Mouse (Mus musculus) limb, embryonic 15.5 days (tissue): ENCODE measurements around the gene Katnbl1. TPM values are rescaled to one million over a fixed set of nuclear protein-coding genes. Genes with fewer than 3 reads are reported as not detected.
A peak's percentile ranks its signal among the peaks of the same experiment; 100 is the strongest.

Experiments used
- ATAC-seq: fragments of 200-750 bp; cut with Nextera tagmentation; 2 replicates; pipeline ENCODE4 v1.8.0; 2017; ENCODE audit warnings: low read depth, moderate TSS enrichment; ENCODE audit not compliant: insufficient number of reproducible peaks, low FRiP score, low TSS enrichment
- H3K27ac ChIP-seq: fragments of 300-500 bp; sonication (generic); 2 replicates; pipeline ENCODE4 v1.5.1; 2015; ENCODE audit warnings: moderate library complexity, mild to moderate bottlenecking, inconsistent platforms
- H3K27me3 ChIP-seq: fragments of 300-500 bp; sonication (generic); 2 replicates; pipeline ENCODE4 v1.6.1; 2015; ENCODE audit warnings: inconsistent platforms
- H3K36me3 ChIP-seq: fragments of 300-500 bp; sonication (generic); 2 replicates; pipeline ENCODE4 v1.6.1; 2015; ENCODE audit warnings: inconsistent platforms
- H3K4me1 ChIP-seq: fragments of 300-500 bp; sonication (generic); 2 replicates; pipeline ENCODE4 v1.6.1; 2015; ENCODE audit warnings: inconsistent platforms
- H3K4me2 ChIP-seq: fragments of 300-500 bp; sonication (generic); 2 replicates; pipeline ENCODE4 v1.6.1; 2015; ENCODE audit warnings: mild to moderate bottlenecking, inconsistent platforms
- H3K4me3 ChIP-seq: fragments of 300-500 bp; sonication (generic); 2 replicates; pipeline ENCODE4 v1.5.1; 2015; ENCODE audit warnings: mild to moderate bottlenecking, inconsistent platforms
- H3K9ac ChIP-seq: fragments of 300-500 bp; sonication (generic); 2 replicates; pipeline ENCODE4 v1.6.1; 2015; ENCODE audit warnings: inconsistent platforms
- H3K9me3 ChIP-seq: fragments of 300-500 bp; sonication (generic); 2 replicates; pipeline ENCODE4 v1.6.1; 2016; ENCODE audit warnings: inconsistent platforms
- WGBS: fragments of 180-500 bp; shearing (Covaris S2); methylation state at CpG from one replicate; pipeline ENCODE4 v1.1.7; 2015; 5-methylcytosine and 5-hydroxymethylcytosine counted together
- polyA plus RNA-seq: library from polyadenylated mRNA; unstranded; fragments of >200 nt; fragmentation: Nextera tagmentation; extraction: Ambion mirVana; gene quantifications from 2 replicates; pipeline ENCODE4 v1.2.1, GENCODE M21; 2015

The Katnbl1 gene
- 47.8 and 48.9 TPM in 2 replicates for polyA plus RNA-seq

DNA sequence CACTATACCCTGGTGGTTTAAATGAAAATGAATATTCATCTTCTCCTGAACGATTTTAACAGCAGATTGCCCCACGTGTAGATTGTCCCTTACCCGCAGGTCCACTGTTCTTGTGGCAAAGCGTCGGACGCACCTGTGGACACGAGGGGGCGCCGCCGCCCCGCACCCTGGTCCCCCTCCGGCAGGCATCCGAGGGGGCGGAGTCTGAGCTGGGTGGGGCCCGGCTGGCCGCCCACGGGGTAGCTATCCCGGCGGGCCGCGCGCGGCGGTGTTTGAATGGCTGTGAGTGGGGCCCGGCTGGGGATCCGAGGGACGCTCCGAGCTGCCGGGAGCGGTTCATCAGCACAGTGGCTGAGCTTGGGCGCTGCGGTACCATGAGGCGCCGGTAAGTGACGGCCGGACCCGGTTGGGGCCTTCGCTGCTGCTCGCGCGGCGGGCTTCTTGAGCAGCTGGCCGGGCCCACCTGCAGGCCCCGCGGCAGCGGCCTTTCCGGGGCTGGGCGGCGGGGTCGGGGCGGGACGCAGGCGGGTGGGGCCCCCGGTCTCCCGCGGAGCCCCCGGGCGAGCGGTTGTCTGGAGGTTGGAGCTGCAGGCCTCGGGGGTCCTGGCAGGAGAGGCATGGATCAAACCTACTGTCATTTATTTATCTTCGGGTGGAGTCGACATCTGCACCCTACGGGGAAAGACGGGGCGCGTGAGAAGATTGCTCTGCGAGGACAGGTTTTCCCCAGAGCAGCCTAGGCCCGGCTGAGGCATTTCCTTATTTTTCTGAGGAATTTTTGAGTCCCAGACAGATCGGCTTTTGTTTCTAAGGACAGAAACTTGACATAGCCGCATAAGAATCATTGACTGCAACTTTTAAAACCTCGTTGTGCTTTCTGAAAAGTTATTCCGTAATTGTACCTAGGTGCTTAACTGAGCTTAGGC is at the start of gene Katnbl1:
Gene Katnbl1, plus strand, starts transcription at position 239 of the 926 bp plus-strand sequence.
- Histone ChIP-seq H3K9ac (peak within 1 kb of the TSS; percentile 97), H3K36me3 (no peaks in the 10 kb centered on the region), H3K27me3 (no peaks in the 10 kb centered on the region), H3K27ac (peak within 1 kb of the TSS; percentile 92), H3K4me2 (peak within 1 kb of the TSS; percentile 47), H3K4me1 (peaks cover 9% of the 10 kb centered on the region), H3K4me3 (peak within 1 kb of the TSS; percentile 96), H3K9me3 (no peaks in the 10 kb centered on the region)
- ATAC-seq = peak; percentile 97
- under 1% methylated on average over 72 of the region's 72 CpGs for WGBS

DNA sequence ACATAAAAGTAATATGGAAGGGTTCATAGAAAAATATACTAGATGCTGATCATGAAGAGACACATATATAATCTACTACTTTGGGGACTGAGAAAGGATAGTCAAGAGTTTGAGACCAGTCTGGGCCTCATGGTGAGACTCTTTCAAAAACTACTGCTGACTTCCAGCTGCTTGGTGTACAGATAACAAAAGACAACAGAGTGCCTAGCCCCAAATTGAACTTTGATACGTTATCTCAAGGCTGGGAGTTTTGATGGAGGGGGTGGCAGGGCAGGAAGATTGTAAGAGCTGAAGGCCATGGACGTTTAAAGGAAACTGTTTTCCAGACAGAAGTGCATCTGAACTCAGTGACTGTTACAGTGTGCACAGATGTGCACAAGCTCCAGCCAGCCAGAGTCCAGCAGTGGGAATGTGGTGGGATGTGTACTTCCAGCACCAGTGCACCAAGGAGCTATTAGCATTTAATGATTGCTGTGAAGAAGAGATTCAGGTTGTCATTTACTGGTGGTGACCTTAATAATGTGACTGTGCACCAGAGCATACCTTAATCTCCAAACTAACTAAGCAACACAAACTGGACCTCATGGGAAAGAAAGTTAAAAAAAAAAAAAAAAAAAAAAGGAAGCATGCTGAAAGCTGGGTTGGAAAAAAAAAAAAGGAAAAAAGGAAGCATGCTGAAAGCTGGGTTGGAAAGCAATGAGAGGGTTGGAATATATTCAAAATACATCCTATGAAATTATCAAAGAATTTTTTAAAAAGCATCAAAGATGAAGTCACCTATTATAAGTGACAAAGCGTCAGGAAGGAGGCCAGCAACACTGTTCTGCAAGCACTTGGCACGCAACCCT is 46.7 kb upstream of the Katnbl1 start:
- no peak overlapping the region for H3K4me3 ChIP-seq
- H3K9me3 ChIP-seq = no peaks in the 10 kb centered on the region
- no peak overlapping the region for H3K4me2 ChIP-seq
- peaks cover 23% of the 10 kb centered on the region for H3K36me3 ChIP-seq
- H3K27me3 ChIP-seq = no peaks in the 10 kb centered on the region
- no peak for ATAC-seq
- WGBS = 70% methylated on average over 4 of the region's 4 CpGs
- no peak overlapping the region for H3K9ac ChIP-seq
- no peaks in the 10 kb centered on the region for H3K4me1 ChIP-seq
- H3K27ac ChIP-seq = no peak overlapping the region

DNA sequence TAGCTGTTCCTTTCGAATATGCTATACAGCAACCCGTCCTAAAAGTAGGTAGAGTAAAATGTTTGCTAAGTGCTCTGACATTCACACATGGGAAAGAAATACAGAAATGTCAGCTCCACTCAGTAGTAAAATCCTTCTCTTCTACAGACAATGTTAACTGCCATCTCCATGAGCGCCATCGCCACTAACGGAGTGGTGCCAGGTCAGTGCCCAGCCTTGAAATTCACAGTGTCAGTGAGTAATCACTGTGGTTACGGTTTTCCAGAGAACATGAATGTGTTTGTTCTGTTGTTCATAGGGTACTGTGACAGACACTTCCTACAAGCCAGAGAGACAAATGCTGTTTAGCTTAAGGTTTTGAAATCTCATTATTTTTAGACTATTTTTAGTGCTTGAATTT is 41.8 kb upstream of the Katnbl1 start:
- 94% methylated on average over 6 of the region's 6 CpGs for WGBS

DNA sequence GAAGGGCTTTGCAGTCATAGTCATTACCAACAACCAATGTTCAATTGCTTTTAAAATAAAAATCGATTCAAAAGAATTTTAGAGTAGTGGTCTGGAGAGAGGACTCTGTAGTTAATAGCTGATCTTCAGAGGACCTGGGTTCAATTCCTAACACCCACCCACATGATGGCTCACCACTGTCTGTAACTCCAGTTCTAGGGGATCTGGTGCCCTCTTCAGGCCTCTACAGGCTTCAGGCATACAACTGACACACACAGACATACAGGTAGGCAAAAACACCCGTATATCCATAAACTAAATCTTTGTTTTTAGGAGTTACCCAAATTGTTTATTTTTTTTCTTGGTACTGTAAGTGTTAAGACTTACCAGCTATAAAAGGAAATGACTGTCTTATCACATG is 39.3 kb upstream of the Katnbl1 start:
- no peaks in the 10 kb centered on the region for H3K4me1 ChIP-seq
- H3K9me3 ChIP-seq = no peaks in the 10 kb centered on the region
- peaks cover 42% of the 10 kb centered on the region for H3K36me3 ChIP-seq
- H3K27ac ChIP-seq = no peak overlapping the region
- 87% methylated on average over 2 of the region's 2 CpGs for WGBS
- H3K9ac ChIP-seq = no peak overlapping the region
- no peaks in the 10 kb centered on the region for H3K27me3 ChIP-seq
- H3K4me3 ChIP-seq = no peak overlapping the region
- H3K4me2 ChIP-seq = no peak overlapping the region
- ATAC-seq = no peak

More for the DNA sequence above, 41.8 kb upstream of the Katnbl1 start:
- Histone ChIP-seq H3K4me3 (no peak overlapping the region), H3K4me1 (no peaks in the 10 kb centered on the region), H3K36me3 (peaks cover 42% of the 10 kb centered on the region), H3K27me3 (no peaks in the 10 kb centered on the region), H3K4me2 (no peak overlapping the region), H3K9me3 (no peaks in the 10 kb centered on the region), H3K27ac (no peak overlapping the region), H3K9ac (no peak overlapping the region)
- no peak for ATAC-seq

DNA sequence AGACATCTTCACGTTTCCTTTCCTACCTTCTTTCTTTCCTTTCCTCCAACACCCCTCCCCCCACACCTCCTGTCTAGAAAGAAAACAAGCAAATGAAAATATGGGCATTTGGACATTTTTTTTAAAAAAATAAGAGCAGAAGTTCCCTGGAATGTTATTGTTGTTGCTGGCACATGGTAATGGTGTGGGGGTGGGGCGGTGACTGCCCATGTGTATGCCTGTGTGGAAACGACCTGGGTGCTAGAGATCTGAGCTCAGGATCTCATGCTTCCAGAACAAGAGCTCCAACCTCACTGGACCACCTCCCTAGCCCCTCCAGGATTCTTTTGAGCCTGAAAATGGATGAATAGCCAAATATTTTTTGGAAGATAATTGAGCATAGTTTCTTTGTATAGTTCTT is 37.9 kb upstream of the Katnbl1 start:
- ATAC-seq = no peak
- no peak overlapping the region for H3K4me2 ChIP-seq
- no peak overlapping the region for H3K27ac ChIP-seq
- peaks cover 37% of the 10 kb centered on the region for H3K36me3 ChIP-seq
- no peaks in the 10 kb centered on the region for H3K27me3 ChIP-seq
- no peaks in the 10 kb centered on the region for H3K4me1 ChIP-seq
- no peaks in the 10 kb centered on the region for H3K9me3 ChIP-seq
- no peak overlapping the region for H3K9ac ChIP-seq
- no peak overlapping the region for H3K4me3 ChIP-seq
- 75% methylated on average over 3 of the region's 3 CpGs for WGBS

DNA sequence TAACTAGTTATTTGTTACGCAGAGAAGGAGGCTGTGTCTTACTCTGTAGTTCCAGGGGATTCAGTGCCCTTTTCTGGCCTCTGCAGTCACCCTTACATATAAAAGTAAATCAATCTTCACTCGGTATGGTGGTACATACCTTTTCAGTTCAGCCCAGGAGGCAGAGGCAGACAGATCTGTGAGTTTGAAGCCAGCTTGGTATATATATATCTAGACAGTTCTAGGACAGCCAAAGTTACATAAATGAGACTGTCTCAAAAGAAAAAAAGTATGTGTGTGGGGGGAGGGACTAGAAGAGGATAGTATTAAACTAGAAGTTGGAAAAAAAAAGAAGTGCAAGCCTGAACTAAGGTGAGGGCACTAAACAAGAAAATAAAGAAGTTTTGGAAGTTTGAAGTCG is 30.8 kb upstream of the Katnbl1 start:
- no peak overlapping the region for H3K4me3 ChIP-seq
- H3K9ac ChIP-seq = no peak overlapping the region
- H3K27me3 ChIP-seq = no peaks in the 10 kb centered on the region
- no peaks in the 10 kb centered on the region for H3K4me1 ChIP-seq
- H3K36me3 ChIP-seq = peaks cover 28% of the 10 kb centered on the region
- 83% methylated on average over 3 of the region's 3 CpGs for WGBS
- ATAC-seq = no peak
- no peaks in the 10 kb centered on the region for H3K9me3 ChIP-seq
- H3K27ac ChIP-seq = no peak overlapping the region
- no peak overlapping the region for H3K4me2 ChIP-seq

DNA sequence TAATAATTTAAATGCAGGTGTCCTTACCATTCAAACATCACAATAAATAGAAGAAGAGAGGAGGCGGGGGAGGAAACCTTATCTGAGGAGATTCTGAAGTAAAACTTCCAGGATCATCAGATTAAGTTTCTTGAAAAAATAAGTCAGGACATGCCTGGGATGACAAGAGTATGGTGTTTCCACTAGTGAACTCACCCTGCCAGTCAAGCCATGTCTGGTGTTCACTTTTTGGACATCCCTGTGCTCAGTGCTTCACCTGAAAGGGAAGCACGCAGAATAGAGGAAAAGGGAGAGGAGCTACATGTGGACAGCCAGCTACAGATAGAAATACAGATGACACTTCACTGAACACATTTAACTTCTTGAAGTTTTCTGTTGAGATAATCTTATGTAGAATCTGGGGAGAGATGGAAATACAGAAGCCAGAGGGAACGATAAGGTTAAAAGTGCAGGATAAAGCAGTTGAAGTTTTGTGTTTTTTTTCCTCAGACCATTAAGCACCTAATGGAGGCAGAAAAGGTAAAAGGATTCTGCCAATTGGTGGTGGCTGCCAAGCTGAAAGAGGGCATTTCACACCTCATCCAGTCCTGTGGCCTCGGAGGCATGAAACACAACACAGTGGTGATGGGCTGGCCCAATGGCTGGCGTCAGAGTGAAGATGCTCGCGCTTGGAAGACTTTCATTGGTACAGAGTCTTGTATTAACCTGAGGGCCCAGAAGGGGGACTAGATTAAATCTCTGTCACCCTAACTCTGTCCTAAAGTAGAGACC is 25.1 kb upstream of the Katnbl1 start:
- H3K9ac ChIP-seq = no peak overlapping the region
- no peak overlapping the region for H3K4me3 ChIP-seq
- no peaks in the 10 kb centered on the region for H3K4me1 ChIP-seq
- no peak for ATAC-seq
- no peak overlapping the region for H3K4me2 ChIP-seq
- 85% methylated on average over 7 of the region's 7 CpGs for WGBS
- no peaks in the 10 kb centered on the region for H3K9me3 ChIP-seq
- peaks cover 57% of the 10 kb centered on the region for H3K36me3 ChIP-seq
- no peaks in the 10 kb centered on the region for H3K27me3 ChIP-seq
- no peak overlapping the region for H3K27ac ChIP-seq

DNA sequence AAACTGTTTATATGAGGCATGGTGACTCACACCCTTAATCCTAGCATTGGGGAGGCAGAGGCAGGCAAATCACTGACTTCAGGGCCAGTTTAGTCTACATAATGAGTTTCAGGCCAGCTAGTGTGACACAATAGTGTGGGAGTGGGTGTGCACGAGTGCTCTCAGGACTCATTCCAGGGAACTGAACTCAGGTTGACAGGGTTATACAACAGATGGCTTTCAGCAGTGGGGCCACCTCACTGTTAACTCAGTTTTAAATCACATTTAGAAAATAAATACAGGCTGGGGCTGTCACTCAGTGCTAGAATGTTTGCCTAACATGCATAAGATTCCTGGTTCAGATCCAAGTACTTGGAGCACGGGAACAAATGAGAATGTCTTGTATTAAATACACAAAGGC is 19.4 kb upstream of the Katnbl1 start:
- WGBS = 65% methylated on average over 2 of the region's 2 CpGs
- no peaks in the 10 kb centered on the region for H3K4me1 ChIP-seq
- peaks cover 75% of the 10 kb centered on the region for H3K36me3 ChIP-seq
- H3K27ac ChIP-seq = no peak overlapping the region
- no peak overlapping the region for H3K4me3 ChIP-seq
- H3K4me2 ChIP-seq = no peak overlapping the region
- H3K27me3 ChIP-seq = no peaks in the 10 kb centered on the region
- no peaks in the 10 kb centered on the region for H3K9me3 ChIP-seq
- H3K9ac ChIP-seq = 0 out of 2 replicates have a peak overlapping the region, but pooled peaks have one; percentile 17
- ATAC-seq = no peak

DNA sequence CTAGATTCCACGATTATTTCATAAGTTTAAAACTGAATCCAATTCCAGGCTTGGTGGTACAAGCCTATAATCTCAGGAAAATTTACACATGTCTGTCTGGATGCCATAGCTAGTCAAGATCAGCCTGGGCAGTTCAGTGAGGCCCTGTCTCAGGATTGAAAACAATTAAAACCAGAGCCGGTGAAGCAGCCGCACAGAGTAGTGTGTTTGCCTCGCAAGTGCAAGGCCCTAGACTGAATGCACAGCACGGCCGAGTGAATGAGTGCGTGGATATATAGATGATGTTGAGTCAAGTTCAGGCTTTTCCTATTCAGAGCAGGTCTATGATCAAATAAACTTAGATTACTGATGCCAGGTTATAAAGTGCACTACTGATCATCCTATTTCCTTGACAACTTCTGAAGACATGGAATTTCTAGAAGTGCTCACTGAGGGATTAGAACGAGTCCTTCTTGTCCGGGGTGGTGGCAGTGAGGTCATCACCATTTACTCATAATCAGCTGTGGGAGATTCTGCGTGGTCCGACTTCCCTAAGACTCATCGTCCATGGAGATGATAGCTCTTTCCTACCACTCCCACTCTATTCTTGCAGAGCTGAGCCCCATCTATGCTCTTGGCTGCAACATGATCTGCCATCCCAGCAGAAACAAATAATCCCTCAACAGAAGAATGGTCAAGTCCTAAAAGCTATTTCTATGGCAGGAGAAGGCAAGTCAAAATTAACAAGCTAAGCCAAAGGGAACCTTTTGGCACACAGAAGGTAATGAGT is 18.8 kb upstream of the Katnbl1 start:
- Histone ChIP-seq H3K4me1 (no peaks in the 10 kb centered on the region), H3K9ac (0 out of 2 replicates have a peak overlapping the region, but pooled peaks have one; percentile 17), H3K36me3 (peaks cover 77% of the 10 kb centered on the region), H3K4me3 (no peak overlapping the region), H3K9me3 (no peaks in the 10 kb centered on the region), H3K27ac (no peak overlapping the region), H3K4me2 (no peak overlapping the region), H3K27me3 (no peaks in the 10 kb centered on the region)
- no peak for ATAC-seq
- WGBS = 86% methylated on average over 12 of the region's 12 CpGs

DNA sequence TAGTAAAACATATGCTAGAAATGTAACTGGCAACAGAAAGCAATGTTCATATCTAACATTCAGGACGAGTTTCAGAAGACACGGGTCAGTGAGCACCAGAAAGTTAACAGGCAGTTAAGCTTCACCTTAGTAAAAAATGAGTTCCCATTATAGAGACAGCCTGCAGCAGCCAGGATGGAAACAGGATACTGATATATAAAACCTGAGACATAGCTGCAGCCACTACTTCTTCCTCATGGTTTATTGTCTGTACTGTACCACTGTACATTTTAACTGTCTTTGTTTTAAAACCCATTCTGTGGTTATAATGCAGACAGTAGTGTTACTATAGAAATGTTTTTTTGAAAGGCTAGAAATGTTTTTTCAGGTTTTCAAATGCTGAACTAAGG is 18.2 kb upstream of the Katnbl1 start:
- Histone ChIP-seq H3K36me3 (peaks cover 73% of the 10 kb centered on the region), H3K27me3 (no peaks in the 10 kb centered on the region), H3K9me3 (no peaks in the 10 kb centered on the region), H3K4me1 (no peaks in the 10 kb centered on the region), H3K4me2 (no peak overlapping the region), H3K9ac (no peak overlapping the region), H3K4me3 (no peak overlapping the region), H3K27ac (no peak overlapping the region)
- WGBS = 76% methylated on average over 2 of the region's 2 CpGs
- ATAC-seq = no peak

DNA sequence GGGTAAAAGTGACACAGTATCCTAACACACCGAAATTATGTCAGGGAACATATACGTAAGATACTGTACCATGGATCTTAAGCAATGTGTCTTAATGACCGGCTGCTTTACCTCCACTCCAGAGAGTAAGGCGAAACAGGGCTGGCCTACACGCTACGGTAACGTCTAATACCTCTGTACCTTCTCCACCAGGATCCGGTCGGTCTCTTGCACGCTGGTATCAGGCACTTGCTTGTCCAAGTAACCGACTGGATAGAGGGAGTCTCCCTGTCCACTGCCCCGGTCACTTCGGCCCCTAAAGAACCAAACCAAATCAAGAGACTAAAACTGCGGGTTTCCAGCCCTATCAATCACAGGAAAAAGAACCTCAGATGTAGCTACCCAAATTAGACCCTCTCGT is 11.8 kb upstream of the Katnbl1 start:
- Histone ChIP-seq H3K9me3 (no peaks in the 10 kb centered on the region), H3K36me3 (peaks cover 22% of the 10 kb centered on the region), H3K4me2 (peak overlapping the region; percentile 82), H3K27ac (no peak overlapping the region), H3K27me3 (no peaks in the 10 kb centered on the region), H3K9ac (peak overlapping the region; percentile 79), H3K4me1 (peaks cover 13% of the 10 kb centered on the region), H3K4me3 (peak overlapping the region; percentile 94)
- no peak for ATAC-seq
- 16% methylated on average over 15 of the region's 15 CpGs for WGBS
